Mouse (Mus musculus) mature B cell (primary cell): ENCODE results near the gene Slc25a23.
"Not testable (repeated sequence)": the region's sequence is repeated elsewhere in the genome, so short reads cannot be mapped to it uniquely, and the experiment has no call there.

Source experiments
- in situ Hi-C: fragments of 300-500 bp; cut with MboI; formaldehyde crosslinking; loops from 2 replicates; pipeline ENCODE4 v1.14.3; 2019

Slc25a23 gene

DNA sequence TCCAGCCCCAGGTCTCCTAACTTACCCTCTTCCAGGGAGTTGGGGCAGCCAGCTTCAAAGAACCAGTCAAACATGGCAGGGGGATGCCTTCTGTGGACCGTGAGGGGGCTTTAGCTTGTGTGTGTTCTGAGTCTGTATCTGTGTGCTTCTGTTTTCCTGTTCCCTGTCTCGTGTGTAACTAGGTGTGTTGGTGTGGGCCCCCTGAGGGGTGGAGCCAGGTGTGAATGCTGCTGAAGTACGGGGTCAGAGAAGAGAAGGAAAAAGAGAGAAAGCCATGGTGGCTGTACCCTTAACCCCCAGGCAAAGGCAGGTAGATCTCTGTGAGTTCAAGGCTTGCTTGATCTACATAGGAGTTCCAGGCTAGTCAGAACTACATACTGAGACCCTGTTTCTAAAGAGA, 17.3 kb upstream of the Slc25a23 start:
- in situ Hi-C loops, result no loop called here

DNA sequence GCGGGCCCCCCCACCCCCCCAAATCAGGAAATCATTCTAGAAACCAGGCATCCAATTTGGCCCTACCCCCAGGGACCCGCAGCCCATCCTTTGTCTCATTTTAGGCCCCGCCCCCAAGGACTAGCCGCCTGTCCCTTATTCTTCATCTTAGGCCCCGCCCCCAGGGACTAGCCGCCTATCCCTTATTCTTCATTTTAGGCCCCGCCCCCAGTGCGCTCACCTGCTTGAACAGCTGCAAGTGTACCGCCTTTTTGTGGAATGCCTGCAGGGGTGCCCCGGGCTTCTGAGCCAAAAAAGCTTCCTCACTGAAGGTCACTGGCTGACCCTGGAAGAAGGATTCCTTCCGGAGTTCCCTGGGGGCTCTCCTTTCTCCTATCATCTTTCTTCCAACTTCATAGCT, 11.0 kb upstream of the Slc25a23 start:
- in situ Hi-C loops, result no loop called here

DNA sequence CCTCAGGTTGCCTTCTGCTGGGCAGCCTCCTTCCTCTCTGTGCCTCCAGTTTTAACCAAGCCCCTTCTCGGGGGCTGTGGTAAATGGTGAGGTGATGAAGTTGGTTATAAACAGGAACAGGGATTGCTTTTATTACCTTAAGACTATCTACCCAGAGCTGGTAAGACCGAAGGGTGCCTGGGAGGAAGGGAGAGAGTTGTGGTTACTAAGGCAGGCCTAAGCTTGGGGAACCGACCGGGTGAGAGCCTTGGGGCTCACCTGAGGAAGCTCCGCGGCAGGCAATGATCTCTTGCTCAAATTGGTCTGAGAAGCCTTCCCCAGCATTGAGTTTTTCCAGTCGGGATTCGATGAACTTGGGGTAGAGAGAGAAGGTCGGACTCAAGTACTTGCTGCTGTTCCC, 10.6 kb upstream of the Slc25a23 start:
- in situ Hi-C loops, result no loop called here

DNA sequence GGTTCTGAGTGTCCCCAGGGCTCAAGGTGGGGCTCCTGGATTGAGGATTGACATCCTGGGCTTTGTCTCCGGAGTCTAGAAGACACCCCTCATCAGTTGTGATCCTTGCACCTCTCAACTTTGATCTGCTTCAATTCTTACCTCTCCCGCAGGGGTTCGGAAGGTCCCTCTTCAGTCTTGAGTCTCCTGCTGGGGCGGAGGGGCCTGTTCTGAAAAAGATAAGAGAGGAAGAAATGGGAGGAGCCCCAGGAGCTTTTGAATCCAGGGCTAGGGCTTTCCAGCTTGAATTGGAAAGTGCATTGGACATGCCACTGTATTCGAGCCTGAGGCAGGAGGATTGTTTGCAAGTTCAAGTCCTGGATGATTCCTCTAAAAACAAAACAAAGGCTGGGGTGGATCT, 7.2 kb upstream of the Slc25a23 start:
- in situ Hi-C loops, result no loop called here

DNA sequence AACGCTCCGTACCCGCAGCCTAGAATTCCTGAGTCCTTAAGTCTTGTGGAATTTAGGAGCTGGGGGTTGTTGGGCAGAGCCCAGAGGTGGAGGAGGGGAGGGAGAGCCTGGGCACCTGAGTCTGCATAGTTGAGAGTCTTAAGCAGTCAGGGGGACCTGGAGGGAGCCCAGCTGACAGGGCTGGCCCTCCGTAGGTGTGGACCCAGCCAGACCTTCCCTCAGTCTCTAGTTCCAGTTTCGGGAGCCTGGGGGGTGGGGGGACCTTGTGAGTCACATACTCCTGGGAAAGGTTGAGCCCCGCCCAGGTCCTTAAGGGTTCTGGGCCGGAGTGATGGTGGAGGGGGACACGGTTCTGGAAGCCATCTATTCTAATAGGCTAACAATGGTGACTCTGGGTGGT, 3.4 kb upstream of the Slc25a23 start:
- in situ Hi-C loops, result no loop called here

DNA sequence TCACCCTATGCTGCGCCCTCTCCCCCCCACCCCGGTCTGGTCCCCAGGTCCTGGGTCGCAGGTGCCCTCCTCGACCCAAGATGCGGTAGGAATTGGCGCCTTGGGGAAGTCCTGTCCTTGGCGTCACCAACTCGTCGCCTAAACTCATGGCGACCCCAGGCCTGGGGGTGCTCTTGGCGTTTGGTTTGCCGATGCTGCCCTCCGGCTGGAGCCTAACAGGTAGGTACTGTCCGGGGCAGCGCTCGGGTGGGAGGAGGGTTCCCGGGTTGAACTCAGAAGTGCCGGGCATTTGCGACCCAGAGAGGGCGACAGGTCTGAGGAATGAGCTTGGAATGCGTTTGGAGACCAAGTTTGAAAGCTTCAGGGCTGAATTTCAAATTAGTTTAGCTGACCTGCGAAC, 2.9 kb upstream of the Slc25a23 start:
- in situ Hi-C loops, result no loop called here

DNA sequence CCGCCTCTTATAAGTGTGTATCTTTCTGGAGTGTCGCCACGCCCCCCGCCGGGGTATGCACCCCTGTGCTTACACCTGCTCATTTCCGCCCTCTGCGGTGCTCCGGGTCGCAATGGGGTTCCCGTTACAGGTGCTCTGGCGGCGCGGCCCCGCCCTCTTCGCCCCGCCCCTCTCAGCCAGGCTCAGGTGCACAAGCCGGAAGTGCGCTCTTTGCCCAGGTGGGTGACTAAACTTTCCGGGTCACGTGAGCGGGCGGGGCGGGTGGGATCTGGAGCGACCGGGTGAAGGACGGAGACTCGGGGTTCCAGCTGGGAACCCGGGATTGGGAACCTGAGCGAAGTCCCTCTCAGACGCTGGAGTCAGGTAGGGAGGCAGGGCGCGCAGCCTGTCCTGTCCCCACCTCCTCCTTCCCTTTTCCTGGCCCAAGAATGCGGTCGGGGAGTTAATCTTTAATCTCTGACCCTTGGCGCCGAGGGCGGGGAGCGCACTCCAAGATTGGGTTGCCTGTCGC, 2.4 kb upstream of the Slc25a23 start:
- in situ Hi-C loops, result no loop called here

DNA sequence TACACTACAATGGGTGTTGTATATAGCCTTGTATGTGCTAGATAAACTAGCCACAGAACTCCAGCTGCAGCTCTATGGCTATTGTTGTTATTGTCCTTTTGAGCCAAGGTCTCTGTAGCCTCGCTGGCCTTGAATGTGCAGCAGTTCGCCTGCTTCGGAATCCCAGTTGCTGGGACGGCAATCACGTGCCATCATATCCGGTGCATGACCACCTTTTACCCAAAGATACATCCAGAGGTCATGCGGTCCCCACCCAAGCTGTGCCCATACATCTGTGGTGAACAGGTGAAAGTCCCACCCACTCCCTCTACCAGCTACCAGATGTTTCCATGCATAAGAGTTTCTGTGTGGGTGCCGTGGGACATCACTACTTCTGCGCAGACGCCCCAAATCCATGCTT, 1.4 kb upstream of the Slc25a23 start:
- in situ Hi-C loops, result no loop called here

DNA sequence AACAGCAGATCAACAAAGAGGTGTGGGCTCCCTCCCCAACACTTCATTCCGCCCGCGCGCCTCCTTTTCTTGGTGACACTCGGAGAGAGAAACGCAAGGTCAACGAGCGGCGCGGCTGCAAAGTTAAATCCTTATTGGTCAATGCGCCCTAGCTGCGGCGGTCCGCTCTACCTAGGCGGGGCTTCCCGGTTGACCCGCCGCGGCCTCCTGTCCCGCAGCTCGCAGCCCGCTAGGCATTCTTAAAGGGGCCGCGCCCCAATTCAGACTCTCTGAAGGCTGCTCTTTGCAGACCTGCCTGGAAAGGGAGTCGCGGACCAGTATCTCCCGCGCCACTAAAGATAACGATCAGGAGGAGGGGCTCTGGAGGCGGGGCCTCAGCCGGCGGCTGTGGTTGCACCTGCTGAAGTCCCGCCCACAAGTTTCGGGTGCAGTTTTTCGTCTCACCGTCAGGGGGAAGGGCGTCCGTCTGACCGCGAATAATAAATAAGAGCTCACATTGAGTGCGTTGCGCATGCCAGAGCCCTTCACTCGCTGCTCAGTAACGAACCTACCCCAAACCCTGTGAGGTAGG, 653 bp upstream of the Slc25a23 start:
- in situ Hi-C loops, result no loop called here

DNA sequence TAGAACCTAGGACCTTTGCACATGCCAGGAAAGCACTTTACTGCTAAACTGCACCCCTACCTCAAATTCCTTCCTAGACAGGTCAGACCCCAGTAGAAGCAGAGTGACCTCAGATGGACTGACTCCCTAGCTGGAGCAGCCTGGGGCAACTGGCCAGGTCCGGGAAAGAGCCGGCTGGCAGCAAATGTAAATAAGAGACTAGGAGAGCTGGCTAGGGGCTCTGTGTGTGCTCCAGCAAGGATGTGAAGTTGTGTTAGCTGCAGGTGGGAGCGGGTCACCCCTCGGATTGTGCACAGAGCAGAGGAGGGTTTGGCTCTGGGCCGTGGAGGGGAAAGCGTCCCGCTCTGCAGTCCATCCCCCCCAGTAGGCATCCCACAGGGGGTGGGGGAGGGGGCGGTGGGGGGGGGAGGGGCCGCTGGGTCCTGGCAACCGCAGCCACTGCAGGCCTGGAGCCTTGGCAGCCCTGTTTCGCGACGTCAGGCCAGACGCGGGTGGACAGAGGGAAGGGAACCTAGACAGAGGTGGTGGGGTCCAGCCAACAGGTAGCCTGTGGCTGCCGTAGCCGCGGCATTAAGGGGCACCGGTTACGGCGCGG, 675 bp downstream of the Slc25a23 start, which contains the start of gene Crb3:
TSS of gene Crb3 (plus strand) at position 215 of the 595 bp plus-strand sequence.
- in situ Hi-C loops, result no loop called here

DNA sequence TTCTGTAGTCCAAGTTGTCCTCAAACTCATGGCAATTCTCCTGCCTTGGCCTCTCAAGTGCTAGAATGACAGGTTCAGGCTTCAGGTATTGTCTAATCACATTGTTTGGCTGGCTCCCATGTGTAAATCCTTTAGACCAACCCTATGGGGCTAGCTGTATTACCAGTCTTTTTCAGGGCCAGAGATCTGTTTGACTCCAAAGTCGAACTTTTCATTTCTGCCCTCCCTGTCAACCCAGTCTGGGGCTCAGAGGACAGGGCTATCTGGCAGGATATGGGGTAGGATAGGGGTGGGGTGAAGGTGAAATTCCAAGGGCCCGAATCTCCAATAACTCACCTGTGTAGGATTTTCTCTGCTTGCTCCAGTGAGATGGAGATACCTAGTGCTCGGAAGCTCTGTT, 3.4 kb downstream of the Slc25a23 start:
- in situ Hi-C loops, result no loop called here

DNA sequence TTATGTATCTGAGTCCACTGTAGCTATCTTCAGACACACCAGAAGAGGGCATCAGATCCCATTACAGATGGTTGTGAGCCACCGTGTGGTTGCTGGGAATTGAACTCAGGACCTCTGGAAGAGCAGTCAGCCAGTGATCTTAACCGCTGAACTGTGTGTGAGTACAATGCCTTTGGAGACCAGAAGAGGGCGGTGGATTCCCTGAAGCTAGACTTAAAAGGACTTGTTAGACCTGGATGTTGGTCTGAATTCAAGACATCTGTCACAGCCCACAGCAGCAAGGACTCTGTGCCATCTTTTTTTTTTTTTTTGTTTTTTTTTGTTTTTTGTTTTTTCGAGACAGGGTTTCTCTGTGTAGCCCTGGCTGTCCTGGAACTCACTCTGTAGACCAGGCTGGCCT, 8.0 kb downstream of the Slc25a23 start:
- in situ Hi-C loops, result not testable (repeated sequence)

DNA sequence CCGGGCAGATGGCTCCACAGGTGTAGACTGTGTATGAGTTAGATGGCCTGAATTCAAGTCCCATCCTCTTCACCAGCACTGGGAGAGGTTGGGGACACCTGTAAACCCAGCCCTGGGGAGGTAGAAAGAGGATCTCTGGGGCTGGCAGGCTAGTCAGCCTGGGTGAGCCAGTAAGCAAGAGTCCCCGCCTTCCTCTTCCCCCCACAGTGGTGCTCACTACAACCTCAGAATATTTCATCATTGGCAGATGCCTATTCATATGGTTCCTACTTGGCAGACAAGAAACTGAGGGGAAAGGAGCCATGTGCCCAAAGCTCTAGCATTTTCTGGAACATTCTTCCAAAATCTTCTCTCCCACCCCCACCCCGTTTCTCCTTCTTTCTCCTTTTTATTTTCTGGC, 10.8 kb downstream of the Slc25a23 start:
- in situ Hi-C loops, result no loop called here

DNA sequence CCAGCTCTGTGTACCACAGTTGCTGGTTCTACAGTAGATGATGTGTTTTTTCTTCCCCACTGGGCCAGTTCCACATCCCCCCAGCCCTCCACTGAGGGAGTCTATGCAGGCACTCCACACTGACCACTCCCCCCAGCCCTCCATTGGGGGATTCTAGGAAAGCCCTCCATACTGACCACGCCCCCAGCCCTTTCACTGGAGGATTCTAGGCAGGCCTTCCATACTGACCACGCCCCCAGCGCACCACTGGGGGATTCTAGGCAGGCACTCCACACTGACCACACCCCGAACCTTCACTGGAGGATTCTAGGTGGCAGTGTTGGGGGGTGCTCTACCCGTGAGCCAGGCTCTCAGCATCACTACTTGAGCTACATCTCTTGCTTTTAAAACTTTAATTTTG, 12.3 kb downstream of the Slc25a23 start:
- in situ Hi-C loops, result no loop called here

DNA sequence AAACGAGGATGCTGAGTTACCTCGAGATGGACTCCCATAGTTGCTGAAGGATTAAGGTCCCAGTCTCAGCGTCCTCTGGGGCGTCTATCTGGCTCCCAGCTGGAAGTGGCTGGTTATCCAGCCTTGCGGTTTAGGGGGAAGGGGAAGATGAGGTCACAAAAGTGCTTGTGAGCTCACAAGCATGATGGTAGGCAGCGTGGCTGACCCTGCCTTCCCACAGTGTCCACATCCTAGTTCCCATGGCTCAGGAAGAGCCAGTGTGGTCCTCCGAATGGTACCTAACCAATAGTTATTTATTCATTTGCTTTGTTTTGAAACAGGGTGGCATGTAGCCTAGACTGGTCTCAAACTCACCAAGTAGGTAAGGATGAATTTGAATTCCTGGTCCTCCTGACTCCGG, 18.1 kb downstream of the Slc25a23 start, which contains the start of gene Slc25a41:
TSS of gene Slc25a41 (minus strand) at position 101 of the 400 bp plus-strand sequence.
- in situ Hi-C loops, result no loop called here

DNA sequence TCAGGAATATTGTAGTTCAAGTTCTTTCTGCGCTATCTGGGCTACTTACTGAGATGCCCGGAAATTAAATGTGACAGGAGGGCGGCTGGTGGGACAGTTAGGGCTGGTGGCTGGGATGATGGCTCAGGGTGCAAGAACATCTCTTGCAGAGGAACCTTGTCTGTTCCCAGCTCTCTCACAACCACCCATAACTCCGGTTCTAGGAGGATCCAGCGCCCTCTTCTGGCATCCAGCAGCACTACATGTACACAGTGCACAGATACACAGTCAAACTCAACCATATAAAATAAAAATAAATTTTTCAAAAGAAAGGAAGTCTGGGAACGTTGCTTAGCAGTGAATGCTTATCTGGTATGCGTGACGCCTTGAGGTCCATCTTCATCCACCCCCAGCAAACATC, 20.7 kb downstream of the Slc25a23 start:
- in situ Hi-C loops, result no loop called here

DNA sequence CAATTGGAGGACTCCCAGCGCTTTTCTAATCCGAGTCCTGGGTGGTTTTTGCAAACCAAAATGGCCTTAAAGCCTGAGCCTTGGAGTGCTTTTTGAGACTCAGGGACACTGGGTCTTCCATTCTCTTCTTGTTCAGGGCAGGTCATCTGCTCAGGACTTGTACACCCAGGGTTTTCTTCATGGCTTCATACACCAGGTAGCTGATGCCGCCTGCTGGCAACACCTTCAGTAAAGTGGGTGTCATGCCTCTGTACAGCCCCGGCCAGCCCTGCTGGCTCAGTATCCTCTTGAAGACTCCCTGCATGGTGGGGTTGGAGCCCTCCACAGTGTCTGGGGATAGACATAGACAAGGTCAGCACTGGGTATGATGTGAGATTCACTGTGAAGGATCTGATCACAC, 26.8 kb downstream of the Slc25a23 start:
- in situ Hi-C loops, result no loop called here

DNA sequence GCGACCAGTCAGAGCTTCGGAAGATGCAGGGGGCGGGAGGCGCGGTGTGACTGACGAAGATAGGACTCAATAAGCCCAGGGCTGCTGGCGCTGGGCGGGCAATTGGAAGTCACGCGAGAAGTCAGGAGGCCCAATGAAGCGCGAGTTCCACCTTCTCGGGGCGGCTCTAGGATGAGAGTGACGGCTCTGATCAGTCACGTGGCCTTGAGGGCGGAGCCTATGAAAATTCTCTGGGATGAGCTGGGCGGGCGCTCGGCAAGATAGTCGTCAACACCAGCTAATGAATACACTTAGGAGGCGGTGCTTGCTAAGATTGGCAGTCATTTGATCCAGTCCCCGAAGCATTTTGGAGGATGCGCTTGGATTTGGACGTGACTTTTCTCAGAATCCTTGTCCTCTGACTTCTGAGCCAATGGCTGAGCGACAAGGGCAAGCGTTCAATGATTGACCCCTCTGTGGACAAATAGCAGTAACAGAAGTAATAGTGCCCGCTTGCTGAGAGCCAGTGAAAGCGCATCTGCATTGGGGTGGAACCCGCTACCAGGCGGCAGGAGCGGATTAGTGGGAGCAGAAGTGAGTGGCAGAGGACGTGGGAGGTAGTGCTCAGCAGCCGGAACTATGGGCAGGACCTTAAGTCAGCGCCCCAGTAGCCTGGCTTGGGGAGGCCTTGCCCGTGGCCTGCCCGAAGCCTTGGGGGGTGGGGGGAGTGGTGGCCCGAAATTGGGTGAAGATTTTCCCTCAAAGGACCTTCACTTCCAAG, 27.8 kb downstream of the Slc25a23 start:
- in situ Hi-C loops, result no loop called here

DNA sequence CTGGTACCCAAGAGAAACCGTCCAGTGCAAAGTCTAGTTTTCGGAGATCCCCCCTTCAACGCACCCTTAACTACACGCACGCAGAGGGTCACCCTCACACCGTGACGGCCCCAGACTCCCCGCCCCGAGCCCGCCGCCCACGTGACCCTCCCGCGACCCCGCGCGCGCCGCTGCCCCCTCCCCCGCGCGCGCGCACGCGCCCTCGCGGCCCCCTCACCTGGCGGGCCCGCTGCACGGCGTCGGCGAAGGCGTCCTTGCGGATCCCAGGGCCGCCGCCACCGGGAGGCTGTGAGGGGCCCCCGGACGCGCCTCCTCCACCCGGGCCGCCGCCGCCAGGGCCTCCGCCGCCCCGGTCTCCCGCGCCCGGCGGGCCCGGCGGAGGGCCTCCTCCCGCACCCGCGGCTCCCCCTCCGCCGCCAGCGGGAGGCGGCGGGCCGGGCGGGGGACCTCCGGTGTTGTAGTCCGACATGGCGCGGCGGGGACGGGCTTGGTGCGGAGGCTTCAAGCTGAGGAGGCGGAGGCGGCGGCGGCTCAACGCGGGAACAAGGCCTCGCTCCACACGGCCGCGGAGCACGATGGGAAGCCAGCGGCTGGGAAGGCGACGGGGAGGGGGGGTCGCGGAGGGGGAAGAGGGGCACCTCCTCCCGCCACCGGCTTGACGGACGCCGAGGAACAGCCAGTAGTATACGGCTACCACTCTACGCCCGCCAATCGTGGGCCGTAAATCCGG, 28.6 kb downstream of the Slc25a23 start, which contains the start of gene Khsrp:
TSS of gene Khsrp (minus strand) at position 592 of the 730 bp plus-strand sequence.
- in situ Hi-C loops, result no loop called here

DNA sequence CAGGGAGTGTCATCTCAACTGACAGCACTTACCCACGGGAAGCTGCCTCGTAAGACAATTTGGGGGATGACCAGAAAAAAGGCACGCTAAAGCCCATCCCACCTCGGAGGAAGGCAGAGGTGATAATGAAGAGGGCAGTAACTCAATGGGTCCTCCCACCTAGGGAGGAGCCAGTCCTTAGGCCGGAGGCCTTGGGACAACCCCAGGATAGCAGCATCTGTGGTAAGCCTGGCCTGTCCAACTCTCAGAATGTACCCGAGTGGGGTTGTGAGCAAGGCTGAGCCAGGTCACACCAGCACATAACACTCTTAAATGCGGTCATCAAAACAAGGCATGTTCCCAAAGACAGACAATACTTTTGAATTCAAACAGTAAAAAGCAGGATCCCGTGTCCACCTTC, 30.0 kb downstream of the Slc25a23 start:
- in situ Hi-C loops, result no loop called here

DNA sequence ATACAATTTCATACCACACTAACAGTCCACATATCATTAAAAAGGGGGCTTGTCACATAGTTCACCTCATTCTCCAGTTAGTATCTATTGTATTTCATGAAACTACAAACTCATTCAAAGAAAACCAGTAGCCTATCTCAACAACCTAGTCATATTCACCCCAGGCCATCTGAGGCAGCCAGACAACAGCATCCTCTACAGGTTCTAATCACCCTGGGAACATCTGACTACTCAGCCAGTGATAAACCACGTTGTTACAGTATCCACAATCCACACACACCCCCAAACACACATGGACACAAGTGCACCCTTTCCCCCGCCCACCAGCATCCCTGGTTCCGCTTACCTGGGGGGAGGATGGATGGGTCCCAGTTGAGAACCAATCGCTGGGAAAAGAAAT, 32.2 kb downstream of the Slc25a23 start:
- in situ Hi-C loops, result no loop called here

DNA sequence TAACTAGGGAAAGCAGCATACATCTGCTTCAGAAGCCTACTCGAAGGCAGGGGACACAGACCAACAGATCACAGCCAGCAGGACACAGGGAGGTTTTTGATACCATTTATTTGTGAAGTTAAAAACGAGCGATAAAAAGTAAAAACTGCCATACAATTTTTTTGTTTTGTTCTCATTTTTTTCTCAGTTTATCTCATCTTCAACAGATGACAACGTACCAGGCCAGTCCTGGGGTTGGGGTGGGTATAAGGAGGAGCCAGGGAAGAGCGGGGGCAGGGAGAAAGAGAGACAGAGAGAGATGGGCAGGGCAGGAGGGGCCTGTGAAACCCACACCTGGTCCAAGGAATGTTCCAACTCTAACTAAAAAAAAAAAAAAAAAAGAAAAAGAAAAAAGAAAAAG, 38.7 kb downstream of the Slc25a23 start:
- in situ Hi-C loops, result no loop called here
